Mouse (Mus musculus): Measurements from ENCODE around the gene Pomt2.

Pomt2 gene

DNA sequence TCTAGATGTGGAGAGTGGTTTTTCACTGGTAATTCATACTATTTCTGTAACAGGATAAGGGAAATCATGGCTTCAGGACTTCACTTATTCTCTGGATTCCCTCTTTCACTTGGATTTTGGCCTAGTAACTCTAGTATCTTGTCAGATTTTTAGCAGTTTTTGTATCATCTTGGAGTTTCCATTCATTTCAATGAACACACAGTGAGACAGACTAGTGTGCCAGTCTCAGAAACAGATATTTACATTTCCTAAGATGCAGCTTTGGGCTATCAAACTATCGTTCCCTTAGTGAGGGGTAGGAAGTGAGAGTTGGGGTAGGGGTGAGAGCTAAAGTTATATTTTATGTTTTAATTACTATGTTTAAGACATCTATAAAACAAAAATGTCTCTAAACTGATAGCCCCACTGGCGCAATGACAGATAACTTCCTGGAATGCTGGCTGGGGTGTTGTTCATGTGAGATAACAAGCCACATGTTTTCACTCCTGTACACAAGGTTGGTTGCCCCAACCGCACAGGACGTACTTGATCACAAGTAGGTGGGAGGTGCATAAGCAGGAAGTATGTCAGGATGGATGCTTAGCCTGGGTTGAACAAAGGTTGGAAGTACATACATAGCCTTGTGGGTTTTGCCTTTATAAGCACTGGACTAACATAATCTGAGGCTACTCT is 25.7 kb downstream of the Pomt2 start:
- no peak for DNase-seq

DNA sequence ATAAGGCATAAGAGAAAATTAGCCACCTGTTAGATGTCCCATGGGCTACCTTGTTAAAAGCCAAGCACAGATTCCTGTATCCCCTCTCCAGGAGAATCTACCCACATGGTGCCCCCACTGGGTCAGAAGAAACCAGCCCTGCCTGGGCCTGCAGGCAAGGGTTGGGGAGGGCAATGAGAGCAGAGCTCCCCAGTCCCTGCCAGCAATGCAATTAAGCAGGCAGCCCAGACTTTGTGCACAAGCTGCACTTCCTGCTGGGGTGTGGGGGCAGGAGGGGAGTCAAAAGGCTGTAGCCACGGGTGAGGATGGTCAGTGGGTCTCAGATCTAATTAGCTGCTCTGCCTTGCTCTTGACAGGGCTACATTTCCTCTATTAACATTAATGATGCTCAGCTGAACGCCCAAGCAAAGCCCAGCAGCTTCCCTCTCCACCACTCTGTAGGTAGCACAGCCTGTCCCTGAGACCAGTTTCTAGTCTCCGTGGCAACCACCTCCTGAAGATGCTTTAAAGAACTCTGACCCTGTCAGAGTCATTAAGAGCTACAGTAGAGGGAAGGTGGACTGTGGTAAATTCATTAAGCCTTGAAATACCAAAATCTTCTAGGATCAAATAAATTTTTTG is 40.3 kb downstream of the Pomt2 start:
- DNase-seq: no peak

DNA sequence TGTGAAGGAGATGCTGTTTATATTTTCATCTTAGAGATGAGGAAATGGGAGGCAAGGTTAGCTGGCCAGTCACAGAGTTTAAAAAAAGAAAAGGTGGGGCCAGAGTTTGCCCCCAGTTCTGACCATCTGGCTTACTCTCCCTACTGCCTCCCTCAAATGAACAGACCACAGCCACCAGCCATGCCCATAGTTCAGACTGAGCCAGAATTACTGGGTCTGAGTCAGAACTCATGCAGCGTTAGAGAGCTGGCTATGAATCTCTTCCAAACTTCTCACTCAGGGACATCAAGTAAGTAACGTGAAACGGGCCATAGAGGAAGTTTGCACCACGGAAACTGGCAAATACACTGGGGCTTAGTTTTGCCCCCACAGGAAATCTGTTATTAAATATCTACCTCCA is 43.0 kb downstream of the Pomt2 start:
- no peak for DNase-seq

DNA sequence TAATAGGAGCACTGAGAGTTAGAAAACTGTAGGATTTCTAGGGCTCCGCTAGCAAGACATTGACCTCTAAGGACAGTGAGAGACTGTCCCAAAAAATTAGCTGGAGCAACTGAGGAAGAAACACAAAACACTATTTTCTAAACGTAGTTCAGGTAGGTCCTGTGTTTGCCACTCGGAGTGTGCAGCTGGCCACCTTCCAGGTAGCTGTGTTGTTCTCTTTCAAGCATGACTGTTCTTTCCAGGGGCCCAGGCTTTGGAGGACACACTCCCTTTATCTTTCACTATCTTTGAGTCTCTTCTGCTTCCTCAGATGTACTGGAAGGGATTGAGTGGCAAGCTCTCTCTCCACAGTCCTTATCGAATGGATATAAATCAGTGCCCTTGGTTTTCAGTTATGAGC is 44.3 kb downstream of the Pomt2 start:
- DNase-seq: no peak

DNA sequence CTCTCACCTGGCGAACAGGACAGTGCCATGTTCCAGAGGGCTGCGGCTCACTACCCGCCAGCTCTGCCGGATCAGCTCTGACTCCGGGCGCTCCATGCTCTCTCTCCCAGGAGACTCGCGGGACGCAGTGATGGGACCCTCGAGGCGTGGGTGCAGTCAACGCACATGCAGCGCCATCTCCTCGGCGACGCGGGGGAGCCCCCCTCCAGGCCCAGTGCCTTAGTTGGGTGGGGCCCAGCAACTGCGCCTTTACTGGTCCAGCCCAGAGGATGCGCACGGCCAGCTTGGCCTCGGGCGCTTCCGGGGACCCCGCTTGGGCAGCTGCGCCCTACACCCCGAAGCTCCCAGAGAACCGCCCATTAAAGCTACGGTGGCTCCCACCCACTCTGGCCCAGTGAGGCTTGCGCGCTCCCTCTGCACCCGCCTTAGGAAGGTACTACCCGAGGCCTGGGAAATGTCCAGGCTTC is 45.6 kb downstream of the Pomt2 start, which contains the start of gene Ngb:
Ngb (minus strand) TSS at position 375 of the 467 bp plus-strand sequence.
- no peak for DNase-seq

DNA sequence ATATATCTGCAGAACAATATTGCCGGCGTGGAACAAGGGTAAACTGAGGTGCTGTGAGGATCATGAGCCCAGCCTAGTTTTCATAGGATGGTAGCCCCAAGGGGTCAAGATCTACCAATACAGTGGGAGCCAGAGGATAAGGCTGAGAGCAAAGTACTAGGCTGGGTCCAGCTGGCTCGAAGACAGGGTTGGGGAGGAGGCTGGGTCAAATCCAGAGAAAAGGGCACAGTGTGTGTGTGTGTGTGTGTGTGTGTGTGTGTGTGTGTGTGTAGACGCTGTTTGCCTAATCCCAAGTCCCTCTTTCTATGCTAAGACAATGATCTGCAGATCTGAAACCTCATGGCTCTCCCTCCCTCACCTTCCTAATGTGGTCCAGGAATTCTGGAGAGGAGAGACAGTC is 47.4 kb downstream of the Pomt2 start:
- DNase-seq: no peak

DNA sequence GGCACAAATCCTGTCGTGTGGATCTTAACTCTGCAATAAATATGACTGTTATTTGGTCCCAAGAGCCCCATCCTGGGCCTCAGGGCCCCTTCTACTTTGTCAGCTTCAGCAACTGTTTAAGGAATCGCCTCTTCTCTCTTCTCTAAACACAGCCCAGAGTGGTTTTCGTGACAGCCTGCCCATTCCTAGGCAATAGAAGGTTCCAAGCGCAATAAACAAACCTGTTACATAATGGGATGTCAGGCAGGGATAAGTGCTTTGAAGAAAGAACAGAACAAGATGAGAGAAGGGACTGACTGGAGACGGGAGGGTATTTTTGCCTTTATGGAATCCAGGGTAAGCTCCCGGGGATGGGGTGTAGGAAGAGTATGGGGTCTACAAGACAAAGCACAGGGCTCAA is 54.1 kb downstream of the Pomt2 start:
- no peak for DNase-seq

DNA sequence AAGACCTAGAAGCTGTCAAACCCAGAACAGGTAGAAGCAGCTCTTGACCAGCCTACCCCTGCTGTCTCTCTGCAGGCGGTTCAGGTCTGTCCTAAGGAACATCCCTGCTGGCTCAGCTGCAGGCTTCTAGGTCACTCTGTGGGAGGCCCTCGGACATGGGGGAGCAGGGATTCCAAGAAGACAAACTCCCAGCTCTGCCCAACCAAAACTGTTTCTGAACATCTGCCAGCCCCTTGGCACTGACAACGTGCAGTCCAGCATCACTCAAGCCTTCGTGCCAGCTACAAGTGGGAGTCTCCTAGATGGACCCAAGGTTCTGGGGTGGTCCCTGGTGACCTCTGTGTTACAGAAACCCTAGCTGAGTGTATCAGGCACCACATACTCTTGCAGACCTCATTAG is 54.5 kb downstream of the Pomt2 start:
- no peak for DNase-seq

DNA sequence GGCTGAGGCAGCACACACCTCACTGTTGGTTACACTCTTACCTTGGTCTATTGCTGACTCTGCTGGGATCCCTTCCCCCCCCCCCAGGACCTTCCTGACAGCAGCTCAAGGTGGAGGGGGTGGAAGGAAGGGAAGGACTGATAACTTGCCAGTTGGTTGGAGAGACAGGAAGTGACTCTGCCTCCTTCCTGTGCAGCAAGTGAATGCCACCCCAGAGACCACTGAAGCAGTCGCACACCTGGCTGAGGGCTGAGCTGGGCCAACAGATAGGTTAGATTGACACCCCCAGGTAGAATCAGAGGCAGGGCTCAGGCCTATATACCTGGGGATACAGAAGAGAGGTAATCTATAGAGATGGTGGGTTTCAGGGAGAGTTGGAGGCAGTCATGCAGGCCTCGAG is 55.9 kb downstream of the Pomt2 start:
- DNase-seq: no peak

DNA sequence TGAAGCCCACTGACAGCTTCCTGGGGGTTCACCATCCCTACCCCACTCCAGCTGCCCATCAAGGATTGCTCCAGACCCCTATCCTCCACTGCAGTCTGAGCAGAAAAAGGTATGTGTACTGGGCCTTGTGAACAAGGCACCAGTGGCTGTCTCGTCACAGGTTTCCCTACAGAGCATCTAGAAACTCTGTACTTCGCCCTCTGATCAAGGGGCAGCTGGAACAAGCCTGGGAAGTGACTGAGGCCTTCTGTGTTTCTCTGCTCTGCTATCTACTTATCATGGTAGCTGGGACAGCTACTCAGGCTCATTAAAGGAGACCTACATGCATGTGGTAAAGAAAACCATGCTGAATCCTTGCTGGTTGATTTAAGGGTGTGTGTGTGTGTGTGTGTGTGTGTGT is 58.1 kb downstream of the Pomt2 start:
- no peak for DNase-seq

DNA sequence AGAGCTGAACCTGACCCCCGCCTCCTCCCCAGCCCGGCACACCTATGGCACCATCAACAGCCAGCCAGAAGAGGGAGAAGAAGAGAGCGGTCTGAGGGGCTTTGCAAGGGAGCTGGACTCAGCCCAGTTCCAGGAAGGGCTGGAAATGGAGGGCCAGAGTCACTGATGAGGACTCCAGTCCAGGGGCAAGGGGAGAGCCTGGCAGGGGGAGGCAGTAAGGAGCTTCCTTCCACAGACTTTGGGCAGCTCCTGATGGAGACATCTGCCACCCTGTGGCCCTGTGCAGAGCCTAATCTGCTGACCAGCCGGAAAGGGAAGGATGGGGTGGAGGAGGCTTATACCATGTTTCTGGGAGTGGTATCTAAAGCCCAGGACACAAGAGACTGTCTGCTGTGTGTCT is 58.5 kb downstream of the Pomt2 start:
- DNase-seq: no peak

DNA sequence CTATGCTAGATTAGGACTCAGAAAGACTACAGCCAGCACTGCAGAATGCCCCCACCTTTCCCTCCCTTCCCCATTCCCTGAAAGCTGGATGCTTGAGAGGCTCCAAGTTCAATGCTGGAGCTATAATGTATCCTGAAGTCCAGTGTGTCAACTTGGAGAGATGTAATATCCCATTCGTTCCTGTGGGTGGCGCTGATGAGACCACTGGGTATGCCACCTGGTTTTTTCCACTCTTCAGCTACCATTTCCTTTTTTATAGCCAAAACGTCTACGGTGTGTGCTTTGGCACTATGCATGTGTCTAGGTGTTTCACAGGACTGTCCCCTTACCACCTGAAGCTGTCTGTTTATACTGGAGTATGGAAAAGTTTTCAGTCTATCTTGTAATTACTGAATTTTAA is 59.4 kb downstream of the Pomt2 start:
- DNase-seq: peak; percentile 34 to 40

DNA sequence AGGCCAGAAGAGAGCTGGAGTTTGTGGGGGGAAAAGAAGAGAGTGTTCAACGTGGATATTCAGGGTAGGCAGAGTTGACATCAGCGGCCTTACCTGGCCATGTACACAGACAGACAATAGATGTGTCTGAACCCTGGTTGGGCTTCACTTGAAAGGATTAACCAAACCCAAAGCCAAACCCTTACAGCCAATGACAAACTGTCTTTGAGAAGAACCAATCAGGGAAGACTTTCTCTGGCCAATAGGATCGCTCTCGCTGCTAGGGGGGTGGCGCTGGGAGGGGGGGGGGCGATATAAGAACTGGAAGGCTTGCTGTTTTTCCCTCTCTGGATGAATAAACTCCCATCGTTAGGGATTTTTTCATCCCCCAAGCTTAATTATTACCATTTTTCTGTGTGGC is 60.5 kb downstream of the Pomt2 start:
- no peak for DNase-seq

DNA sequence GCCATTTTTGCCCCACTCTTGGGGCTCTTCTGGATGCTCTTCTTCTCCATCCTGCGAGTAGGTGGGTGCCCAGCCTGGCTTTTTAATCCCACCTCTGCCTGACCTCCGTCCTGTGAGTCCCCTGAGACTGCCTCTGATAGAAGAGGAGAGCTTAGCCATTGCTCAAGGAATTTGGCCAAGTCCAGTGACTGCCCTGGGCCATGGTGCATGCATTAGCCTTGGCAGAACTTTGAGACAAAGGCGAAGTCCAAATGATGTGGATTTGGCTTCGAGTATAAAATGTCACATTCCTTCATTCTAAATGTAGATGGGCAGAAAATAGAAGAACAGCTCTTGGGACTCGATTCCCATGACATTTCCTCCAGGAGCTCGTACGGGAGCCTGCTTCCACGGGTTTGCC is 65.0 kb downstream of the Pomt2 start:
- no peak for DNase-seq

DNA sequence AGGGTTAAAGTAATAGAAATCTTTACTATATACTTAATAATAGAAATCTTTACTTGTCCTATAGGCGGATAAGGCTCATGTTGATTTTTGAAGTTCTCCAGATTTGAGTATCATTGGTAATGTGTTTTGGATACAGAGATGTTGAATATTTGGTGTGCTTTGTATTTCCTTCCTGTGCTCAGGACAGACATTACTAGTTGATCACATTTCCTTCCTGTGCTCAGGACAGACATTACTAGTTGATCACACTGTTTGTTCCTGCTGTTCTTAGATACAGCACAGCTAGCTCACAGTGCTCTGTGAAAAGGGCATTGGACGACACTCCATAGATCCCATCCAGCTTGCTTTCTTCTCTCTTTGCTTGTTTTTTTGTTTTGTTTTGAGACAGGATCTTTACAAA is 71.2 kb downstream of the Pomt2 start:
- DNase-seq: no peak

DNA sequence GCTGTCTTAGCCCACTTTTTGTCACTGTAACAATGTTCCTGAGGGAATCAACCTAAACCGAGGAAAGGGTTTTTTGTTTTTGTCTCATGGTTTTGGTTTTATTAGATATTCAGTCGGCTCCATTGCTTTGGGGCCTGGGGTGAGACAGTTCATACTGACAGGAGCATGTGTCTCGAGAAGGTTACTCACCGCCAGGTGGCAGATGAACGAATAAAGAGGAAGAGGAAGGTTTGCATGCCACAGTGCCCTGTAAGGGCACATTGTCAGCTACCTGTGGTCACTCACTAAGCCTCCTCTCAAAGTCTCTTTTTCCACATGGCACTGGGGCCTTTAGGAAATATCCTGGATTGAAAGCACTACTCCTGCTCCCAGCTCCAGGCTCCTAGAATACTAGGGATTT is 77.2 kb downstream of the Pomt2 start:
- DNase-seq: no peak

DNA sequence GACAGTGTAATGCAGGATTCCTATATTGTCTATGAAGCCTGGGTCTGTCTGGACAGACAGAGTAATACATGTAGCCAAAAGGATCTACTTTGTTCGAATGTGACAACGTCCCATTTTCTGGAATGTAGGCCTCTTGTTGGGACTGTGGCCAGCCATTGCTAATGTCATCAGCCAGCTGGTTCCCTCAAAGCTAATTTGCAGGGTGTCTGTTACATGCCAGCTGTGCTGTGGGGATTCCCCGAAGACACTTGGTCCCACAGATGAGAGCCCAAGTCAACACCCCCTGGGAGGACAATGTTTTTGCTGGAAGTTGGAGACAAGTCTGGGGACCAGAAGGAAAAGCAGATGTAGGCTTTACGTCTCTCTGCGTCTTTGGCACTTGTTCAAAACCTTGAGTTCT is 81.3 kb downstream of the Pomt2 start:
- DNase-seq: no peak

DNA sequence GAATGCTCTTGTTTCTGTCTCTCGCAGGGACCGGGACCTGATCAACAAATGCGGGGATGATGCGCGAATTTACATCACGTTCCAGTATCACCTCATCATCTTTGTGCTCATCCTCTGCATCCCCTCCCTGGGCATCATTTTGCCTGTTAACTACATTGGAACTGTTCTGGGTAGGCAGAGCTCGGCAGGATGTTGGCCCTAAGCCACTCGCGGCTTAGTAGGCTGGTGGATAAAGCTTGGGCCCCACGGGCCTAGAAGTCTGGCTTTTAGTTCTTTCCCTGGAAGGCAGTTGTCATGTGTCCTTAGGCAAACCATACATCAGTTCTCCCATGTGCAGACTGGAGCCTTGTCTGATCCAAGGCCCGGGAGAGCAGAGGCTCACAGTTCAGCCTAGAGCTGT is 82.3 kb downstream of the Pomt2 start:
- DNase-seq: no peak

DNA sequence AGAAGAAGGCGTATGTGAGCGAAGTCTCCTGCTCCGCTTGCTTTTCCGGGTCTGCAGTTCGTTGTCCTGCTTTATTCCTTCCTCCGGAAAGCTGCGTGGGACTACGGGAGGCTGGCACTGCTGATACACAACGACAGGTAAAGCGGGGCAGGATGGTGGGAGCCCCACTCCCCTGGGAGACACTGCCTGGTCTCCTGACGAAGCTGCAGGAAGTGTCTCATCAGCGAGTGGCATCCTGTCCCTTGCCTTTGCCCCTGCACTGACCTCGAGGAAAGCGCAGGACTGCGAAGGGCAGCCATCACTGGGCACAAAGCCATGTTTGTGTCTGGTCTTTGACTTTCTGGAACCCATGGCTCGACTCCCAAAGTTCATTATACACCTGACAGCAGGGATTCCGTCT is 90.7 kb downstream of the Pomt2 start:
- DNase-seq: no peak

All from B cell, adult 2 months (primary cell).